Mouse (Mus musculus): ENCODE results near the gene Otogl. TPM values are rescaled to one million over a fixed set of nuclear protein-coding genes. Genes with fewer than 3 reads are reported as not detected.

Otogl gene
- total and polyA plus RNA-seq, 2 experiments from 2014 or later: 0.04 to 0.22 TPM

- Histone ChIP-seq H3K4me1 (ENCODE audit: insufficient read depth, low read length) (no peaks in the 10 kb centered on the region), H3K9me3 (ENCODE audit: low read length) (no peaks in the 10 kb centered on the region), H3K4me2 (ENCODE audit: low read depth, low read length, poor library complexity, severe bottlenecking) (no peak overlapping the region), H3K36me3 (ENCODE audit: insufficient read depth, low read length) (no peaks in the 10 kb centered on the region), H3K9ac (replicated peaks; ENCODE audit: low read length, poor library complexity, severe bottlenecking) (no peak overlapping the region), H3K4me3 (ENCODE audit: low read depth, low read length) (no peak overlapping the region), H3K27ac (ENCODE audit: low read depth, low read length) (no peak overlapping the region), H3K27me3 (ENCODE audit: insufficient read depth, low read length) (no peaks in the 10 kb centered on the region)
- TF ChIP-seq CTCF (IDR thresholded peaks at IDR 0.05): no peak
- DNase-seq (ENCODE audit: low spot score): no peak
- ATAC-seq (ENCODE audit: low FRiP score): no peak
- WGBS: 80% methylated on average over 7 of the region's 7 CpGs
These were observed 186.3 kb downstream of the Otogl start for GRCm38 (mm10) chr10:107725631-107726030.

- DNase-seq (ENCODE audit: low spot score) (no peak), ATAC-seq (ENCODE audit: low FRiP score) (no peak)
- H3K4me3 ChIP-seq (ENCODE audit: low read depth, low read length): no peak within 1 kb of the TSS
- no peak within 1 kb of the TSS for H3K27ac ChIP-seq (ENCODE audit: low read depth, low read length)
- H3K4me1 ChIP-seq (ENCODE audit: insufficient read depth, low read length): no peaks in the 10 kb centered on the region
- H3K36me3 ChIP-seq (ENCODE audit: insufficient read depth, low read length): no peaks in the 10 kb centered on the region
- no peak for TF ChIP-seq CTCF (IDR thresholded peaks at IDR 0.05)
- H3K9me3 ChIP-seq (ENCODE audit: low read length): no peaks in the 10 kb centered on the region
- 50% methylated on average over 1 of the region's 1 CpGs for WGBS
- no peak within 1 kb of the TSS for H3K9ac ChIP-seq (replicated peaks; ENCODE audit: low read length, poor library complexity, severe bottlenecking)
- H3K4me2 ChIP-seq (ENCODE audit: low read depth, low read length, poor library complexity, severe bottlenecking): no peak within 1 kb of the TSS
- no peaks in the 10 kb centered on the region for H3K27me3 ChIP-seq (ENCODE audit: insufficient read depth, low read length)
These were observed 192.1 kb downstream of the Otogl start, which contains the start of gene Ptprq for GRCm38 (mm10) chr10:107719806-107720205. Gene Ptprq (minus strand): TSS chr10:107720051.

Other genes starting within 250 kb of the Otogl start
- gene Ptprq, start 192.1 kb downstream of the Otogl start, total RNA-seq (2014; rRNA removed): 0.38 and 0.66 TPM in 2 replicates
- gene Ptprq, start 192.1 kb downstream of the Otogl start, polyA plus RNA-seq (2015; fragmentation: Nextera tagmentation; extraction: Ambion mirVana): 0.04 and 0.09 TPM in 2 replicates

All from midbrain, postnatal 0 days (tissue).